Mouse (Mus musculus): ENCODE measurements around the gene Pdia6. TPM values are rescaled to one million over a fixed set of nuclear protein-coding genes. Genes with fewer than 3 reads are reported as not detected.

Gene Pdia6
- polyA plus RNA-seq, 1 experiment = 319 TPM

GRCm38 (mm10) chr12:17253069-17253468 lies 13.3 kb upstream of the Pdia6 start:
- H3K27me3 ChIP-seq (ENCODE audit: control insufficient read depth, insufficient read depth, insufficient read length) = no peaks in the 10 kb centered on the region
- no peaks in the 10 kb centered on the region for H3K79me3 ChIP-seq (ENCODE audit: low read depth)
- no peak for TF ChIP-seq MYOD1 (IDR thresholded peaks at IDR 0.05; ENCODE audit: control insufficient read depth, insufficient read length, low read depth)
- TF ChIP-seq MAX (IDR thresholded peaks at IDR 0.05) = no peak
- TF ChIP-seq CTCF (IDR thresholded peaks at IDR 0.05; ENCODE audit: control insufficient read depth, insufficient read depth, insufficient read length) = no peak
- no peak for TF ChIP-seq USF1 (IDR thresholded peaks at IDR 0.05; ENCODE audit: low read depth)
- no peak for TF ChIP-seq CEBPB (IDR thresholded peaks at IDR 0.05; ENCODE audit: low read depth)
- TF ChIP-seq FOSL1 (IDR thresholded peaks at IDR 0.05; ENCODE audit: insufficient read depth, low read length, poor library complexity, severe bottlenecking) = no peak
- TF ChIP-seq MYOG (IDR thresholded peaks at IDR 0.05; ENCODE audit: control insufficient read depth, extremely low read depth, insufficient read length) = no peak
- no peak overlapping the region for H3ac ChIP-seq (ENCODE audit: control insufficient read depth, insufficient read length, low read depth)
- no peaks in the 10 kb centered on the region for H3K79me2 ChIP-seq (ENCODE audit: control insufficient read depth, insufficient read depth)
- no peaks in the 10 kb centered on the region for H3K36me3 ChIP-seq (ENCODE audit: control insufficient read depth, insufficient read depth)
- H3K4me3 ChIP-seq (ENCODE audit: insufficient read depth, poor library complexity, severe bottlenecking) = no peak overlapping the region

GRCm38 (mm10) chr12:17255602-17256001 lies 10.7 kb upstream of the Pdia6 start:
- Histone ChIP-seq H3K27me3 (ENCODE audit: control insufficient read depth, insufficient read depth, insufficient read length) (no peaks in the 10 kb centered on the region), H3K79me2 (ENCODE audit: control insufficient read depth, insufficient read depth) (no peaks in the 10 kb centered on the region), H3K4me3 (ENCODE audit: insufficient read depth, poor library complexity, severe bottlenecking) (no peak overlapping the region), H3K36me3 (ENCODE audit: control insufficient read depth, insufficient read depth) (no peaks in the 10 kb centered on the region), H3K79me3 (ENCODE audit: low read depth) (no peaks in the 10 kb centered on the region), H3ac (ENCODE audit: control insufficient read depth, insufficient read length, low read depth) (no peak overlapping the region)
- TF ChIP-seq USF1 (IDR thresholded peaks at IDR 0.05; ENCODE audit: low read depth) (no peak), CTCF (IDR thresholded peaks at IDR 0.05; ENCODE audit: control insufficient read depth, insufficient read depth, insufficient read length) (peak; percentile 12), MYOG (IDR thresholded peaks at IDR 0.05; ENCODE audit: control insufficient read depth, extremely low read depth, insufficient read length) (no peak), CEBPB (IDR thresholded peaks at IDR 0.05; ENCODE audit: low read depth) (no peak), MYOD1 (IDR thresholded peaks at IDR 0.05; ENCODE audit: control insufficient read depth, insufficient read length, low read depth) (no peak), FOSL1 (IDR thresholded peaks at IDR 0.05; ENCODE audit: insufficient read depth, low read length, poor library complexity, severe bottlenecking) (no peak)

DNA sequence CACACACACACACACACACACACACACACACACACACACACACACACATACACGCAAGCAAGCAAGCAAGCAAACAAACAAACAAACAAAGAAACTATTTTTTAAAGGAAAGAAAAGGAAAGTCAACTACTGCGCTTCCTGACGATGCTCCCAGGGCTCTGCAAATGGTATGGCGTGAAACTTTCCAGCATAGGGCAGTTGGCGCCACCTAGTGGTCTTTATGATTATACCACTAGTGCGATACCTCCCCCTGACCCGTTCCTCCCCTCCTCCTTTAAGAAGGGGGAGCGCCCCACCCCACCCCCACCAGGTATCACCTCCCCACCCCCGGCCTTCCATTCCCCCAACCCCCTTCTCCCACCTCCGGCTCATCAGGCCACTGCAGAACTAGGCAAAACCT lies 9.4 kb upstream of the Pdia6 start:
- H3ac ChIP-seq (ENCODE audit: control insufficient read depth, insufficient read length, low read depth) = no peak overlapping the region
- no peaks in the 10 kb centered on the region for H3K27me3 ChIP-seq (ENCODE audit: control insufficient read depth, insufficient read depth, insufficient read length)
- H3K36me3 ChIP-seq (ENCODE audit: control insufficient read depth, insufficient read depth) = no peaks in the 10 kb centered on the region
- H3K4me3 ChIP-seq (ENCODE audit: insufficient read depth, poor library complexity, severe bottlenecking) = no peak overlapping the region
- no peaks in the 10 kb centered on the region for H3K79me3 ChIP-seq (ENCODE audit: low read depth)
- TF ChIP-seq USF1 (IDR thresholded peaks at IDR 0.05; ENCODE audit: low read depth) = no peak
- peak; percentile 34 for TF ChIP-seq CTCF (IDR thresholded peaks at IDR 0.05; ENCODE audit: control insufficient read depth, insufficient read depth, insufficient read length)
- TF ChIP-seq FOSL1 (IDR thresholded peaks at IDR 0.05; ENCODE audit: insufficient read depth, low read length, poor library complexity, severe bottlenecking) = no peak
- TF ChIP-seq CEBPB (IDR thresholded peaks at IDR 0.05; ENCODE audit: low read depth) = no peak
- TF ChIP-seq MYOG (IDR thresholded peaks at IDR 0.05; ENCODE audit: control insufficient read depth, extremely low read depth, insufficient read length) = no peak
- no peaks in the 10 kb centered on the region for H3K79me2 ChIP-seq (ENCODE audit: control insufficient read depth, insufficient read depth)

DNA sequence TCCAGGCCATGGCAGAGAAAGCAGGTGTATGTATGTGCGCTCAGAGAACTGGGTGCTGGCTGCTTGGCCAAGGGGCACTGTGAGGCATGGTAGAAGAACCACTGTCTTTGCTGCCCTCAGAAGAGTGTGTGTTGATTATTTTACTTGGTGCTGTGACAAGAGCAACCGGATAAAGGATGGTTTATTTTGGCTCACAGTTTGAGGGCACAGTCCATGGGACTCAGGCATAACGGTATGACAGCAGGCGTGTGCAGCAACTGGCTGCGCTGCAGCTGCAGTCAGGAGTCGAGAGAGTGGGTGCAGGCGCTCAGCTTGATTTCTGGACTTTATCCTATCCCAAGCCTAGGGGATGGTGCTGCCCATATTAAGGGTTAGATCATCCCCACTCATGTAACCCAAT lies 7.9 kb upstream of the Pdia6 start:
- no peaks in the 10 kb centered on the region for H3K27me3 ChIP-seq (ENCODE audit: control insufficient read depth, insufficient read depth, insufficient read length)
- no peak overlapping the region for H3K4me3 ChIP-seq (ENCODE audit: insufficient read depth, poor library complexity, severe bottlenecking)
- no peaks in the 10 kb centered on the region for H3K79me3 ChIP-seq (ENCODE audit: low read depth)
- no peak for TF ChIP-seq MYOG (IDR thresholded peaks at IDR 0.05; ENCODE audit: control insufficient read depth, extremely low read depth, insufficient read length)
- no peak for TF ChIP-seq CEBPB (IDR thresholded peaks at IDR 0.05; ENCODE audit: low read depth)
- TF ChIP-seq FOSL1 (IDR thresholded peaks at IDR 0.05; ENCODE audit: insufficient read depth, low read length, poor library complexity, severe bottlenecking) = no peak
- no peak for TF ChIP-seq USF1 (IDR thresholded peaks at IDR 0.05; ENCODE audit: low read depth)
- no peak for TF ChIP-seq MYOD1 (IDR thresholded peaks at IDR 0.05; ENCODE audit: control insufficient read depth, insufficient read length, low read depth)
- no peak for TF ChIP-seq CTCF (IDR thresholded peaks at IDR 0.05; ENCODE audit: control insufficient read depth, insufficient read depth, insufficient read length)
- TF ChIP-seq MAX (IDR thresholded peaks at IDR 0.05) = no peak
- no peak overlapping the region for H3ac ChIP-seq (ENCODE audit: control insufficient read depth, insufficient read length, low read depth)
- no peaks in the 10 kb centered on the region for H3K36me3 ChIP-seq (ENCODE audit: control insufficient read depth, insufficient read depth)
- H3K79me2 ChIP-seq (ENCODE audit: control insufficient read depth, insufficient read depth) = no peaks in the 10 kb centered on the region

GRCm38 (mm10) chr12:17261005-17261404 lies 5.3 kb upstream of the Pdia6 start:
- Histone ChIP-seq H3K79me2 (ENCODE audit: control insufficient read depth, insufficient read depth) (no peaks in the 10 kb centered on the region), H3K79me3 (ENCODE audit: low read depth) (no peaks in the 10 kb centered on the region), H3K4me3 (ENCODE audit: insufficient read depth, poor library complexity, severe bottlenecking) (no peak overlapping the region), H3K27me3 (ENCODE audit: control insufficient read depth, insufficient read depth, insufficient read length) (no peaks in the 10 kb centered on the region), H3K36me3 (ENCODE audit: control insufficient read depth, insufficient read depth) (no peaks in the 10 kb centered on the region), H3ac (ENCODE audit: control insufficient read depth, insufficient read length, low read depth) (no peak overlapping the region)
- TF ChIP-seq CTCF (IDR thresholded peaks at IDR 0.05; ENCODE audit: control insufficient read depth, insufficient read depth, insufficient read length) (no peak), CEBPB (IDR thresholded peaks at IDR 0.05; ENCODE audit: low read depth) (no peak), USF1 (IDR thresholded peaks at IDR 0.05; ENCODE audit: low read depth) (no peak), MYOG (IDR thresholded peaks at IDR 0.05; ENCODE audit: control insufficient read depth, extremely low read depth, insufficient read length) (no peak)

DNA sequence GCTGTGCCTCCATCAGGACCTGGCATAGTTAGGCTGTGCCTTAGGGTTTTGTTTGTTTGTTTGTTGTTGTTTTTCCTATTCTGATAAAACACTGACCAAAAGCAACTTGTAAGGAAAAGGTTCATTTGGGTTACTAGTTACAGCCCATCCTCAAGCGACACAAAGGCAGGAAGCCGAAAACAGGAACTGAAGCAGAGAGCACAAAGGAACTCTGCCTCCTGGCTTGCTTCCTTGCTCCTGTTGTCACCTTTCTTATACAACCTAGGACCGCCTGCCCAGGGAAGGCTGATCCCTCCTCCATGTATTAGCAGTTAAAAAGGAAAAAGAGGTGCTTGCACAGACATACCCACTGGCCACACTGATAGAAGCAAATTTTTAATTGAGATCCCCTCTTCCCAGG lies 2.5 kb upstream of the Pdia6 start:
- Histone ChIP-seq H3K79me3 (ENCODE audit: low read depth) (peaks cover 21% of the 10 kb centered on the region), H3K4me3 (ENCODE audit: insufficient read depth, poor library complexity, severe bottlenecking) (no peak overlapping the region), H3ac (ENCODE audit: control insufficient read depth, insufficient read length, low read depth) (no peak overlapping the region), H3K36me3 (ENCODE audit: control insufficient read depth, insufficient read depth) (peaks cover 8% of the 10 kb centered on the region), H3K27me3 (ENCODE audit: control insufficient read depth, insufficient read depth, insufficient read length) (no peaks in the 10 kb centered on the region), H3K79me2 (ENCODE audit: control insufficient read depth, insufficient read depth) (peaks cover 25% of the 10 kb centered on the region)
- TF ChIP-seq CEBPB (IDR thresholded peaks at IDR 0.05; ENCODE audit: low read depth) (no peak), MYOG (IDR thresholded peaks at IDR 0.05; ENCODE audit: control insufficient read depth, extremely low read depth, insufficient read length) (no peak), MYOD1 (IDR thresholded peaks at IDR 0.05; ENCODE audit: control insufficient read depth, insufficient read length, low read depth) (no peak), MAX (IDR thresholded peaks at IDR 0.05) (no peak), FOSL1 (IDR thresholded peaks at IDR 0.05; ENCODE audit: insufficient read depth, low read length, poor library complexity, severe bottlenecking) (no peak), CTCF (IDR thresholded peaks at IDR 0.05; ENCODE audit: control insufficient read depth, insufficient read depth, insufficient read length) (no peak), USF1 (IDR thresholded peaks at IDR 0.05; ENCODE audit: low read depth) (no peak)
